Mouse (Mus musculus) thymus, adult 18-20 months (tissue): ENCODE data around the gene Cat.
A peak's percentile ranks its signal among the peaks of the same experiment; 100 is the strongest.

Experiments used
- DNase-seq, 2 experiments: peaks; one replicate each; pipeline ENCODE4 v3.0.0; 2022; ENCODE audit warnings: mixed read lengths in 2 of 2

Gene Cat

DNA sequence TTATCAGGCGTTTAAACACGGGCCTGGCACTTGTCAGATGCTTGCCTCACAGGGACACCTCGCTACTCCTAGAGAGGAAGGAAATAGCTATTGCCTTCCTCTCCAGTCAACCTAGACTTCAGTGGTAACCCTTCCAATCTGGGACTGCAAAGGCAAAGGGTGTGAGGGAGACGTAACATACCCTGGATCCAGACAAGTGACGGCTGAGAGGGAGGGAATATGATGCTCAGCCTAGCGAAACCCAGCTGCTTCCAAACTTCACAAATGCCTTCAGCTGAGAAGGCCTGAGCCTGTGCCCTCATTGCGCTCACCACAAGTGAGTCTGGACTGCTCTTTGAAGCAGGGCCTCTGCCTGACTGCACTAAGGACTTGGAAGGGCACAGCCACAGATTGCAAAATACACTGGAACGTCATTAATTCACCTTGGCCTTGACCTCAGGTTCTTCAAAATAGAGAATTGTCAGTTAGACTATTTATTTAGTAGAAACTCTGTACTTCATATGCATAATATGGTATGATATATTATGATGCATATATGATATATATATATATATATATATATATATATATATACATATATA, 52.2 kb downstream of the Cat start:
- no peak for DNase-seq

DNA sequence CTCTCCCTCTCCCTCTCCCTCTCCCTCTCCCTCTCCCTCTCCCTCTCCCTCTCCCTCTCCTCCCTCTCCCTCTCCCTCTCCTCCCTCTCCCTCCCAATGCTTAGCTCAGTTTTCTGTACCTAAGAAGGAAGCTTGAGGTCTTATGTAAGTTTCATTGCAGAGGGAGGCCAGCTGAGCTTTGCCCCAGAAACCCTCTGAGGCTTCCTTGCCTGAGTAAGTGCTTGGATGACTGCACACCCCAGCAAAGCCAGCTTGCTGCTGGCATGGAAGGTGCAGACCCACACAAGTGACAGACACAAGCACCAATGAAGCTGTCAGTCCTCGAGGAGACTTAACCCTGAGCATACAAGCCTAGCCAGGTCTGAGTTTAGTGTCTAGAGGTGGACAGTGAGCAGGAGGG, 54.2 kb downstream of the Cat start:
- DNase-seq: no peak

DNA sequence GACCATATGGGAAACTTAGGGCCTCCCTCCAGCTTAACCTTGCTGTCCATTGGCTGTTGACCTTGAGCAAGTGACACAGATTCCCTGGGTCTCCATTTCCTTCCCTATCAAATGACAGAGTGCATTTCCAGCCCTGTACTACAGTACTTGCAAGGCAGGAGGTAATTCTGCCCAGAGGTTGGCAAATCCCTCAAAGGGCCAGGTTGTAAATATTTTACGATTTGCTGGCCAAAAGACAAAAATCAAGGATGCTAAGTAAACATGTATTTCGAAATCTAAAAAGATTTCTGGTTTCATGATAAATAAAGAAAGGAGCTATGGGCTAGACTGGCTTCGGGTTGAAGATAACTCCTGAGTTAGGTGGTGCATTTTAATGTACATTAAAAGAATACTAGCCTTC, 56.6 kb downstream of the Cat start:
- DNase-seq: no peak

DNA sequence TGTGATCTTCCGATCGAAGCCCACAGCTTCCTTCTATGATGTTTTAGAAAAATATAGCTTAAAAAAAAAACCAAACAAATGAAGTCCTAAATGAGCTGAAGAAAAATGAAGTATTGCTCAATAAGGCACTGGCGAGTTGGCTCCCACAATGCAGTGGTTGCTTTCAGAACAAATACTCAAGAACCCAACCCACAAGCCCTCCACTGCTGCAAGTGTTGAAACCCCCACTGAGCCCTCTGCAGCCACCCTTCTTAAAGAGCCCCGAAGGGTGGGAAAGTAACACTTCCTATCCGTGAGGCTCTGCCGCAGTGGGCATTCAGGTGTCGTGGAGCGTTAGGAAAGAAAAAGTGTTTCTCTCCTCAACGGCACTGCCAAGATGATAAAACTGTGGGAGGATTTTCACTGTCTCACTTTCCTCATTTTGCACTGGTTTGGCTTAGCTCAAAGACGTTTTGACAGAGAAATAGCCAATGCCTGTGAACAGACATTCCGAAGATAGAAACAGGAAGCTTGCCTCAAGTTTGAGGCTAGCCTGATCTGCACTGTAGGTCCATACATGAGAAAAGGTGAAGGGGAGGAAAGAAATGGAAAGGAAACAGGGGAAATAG, 59.4 kb downstream of the Cat start:
- DNase-seq: no peak

DNA sequence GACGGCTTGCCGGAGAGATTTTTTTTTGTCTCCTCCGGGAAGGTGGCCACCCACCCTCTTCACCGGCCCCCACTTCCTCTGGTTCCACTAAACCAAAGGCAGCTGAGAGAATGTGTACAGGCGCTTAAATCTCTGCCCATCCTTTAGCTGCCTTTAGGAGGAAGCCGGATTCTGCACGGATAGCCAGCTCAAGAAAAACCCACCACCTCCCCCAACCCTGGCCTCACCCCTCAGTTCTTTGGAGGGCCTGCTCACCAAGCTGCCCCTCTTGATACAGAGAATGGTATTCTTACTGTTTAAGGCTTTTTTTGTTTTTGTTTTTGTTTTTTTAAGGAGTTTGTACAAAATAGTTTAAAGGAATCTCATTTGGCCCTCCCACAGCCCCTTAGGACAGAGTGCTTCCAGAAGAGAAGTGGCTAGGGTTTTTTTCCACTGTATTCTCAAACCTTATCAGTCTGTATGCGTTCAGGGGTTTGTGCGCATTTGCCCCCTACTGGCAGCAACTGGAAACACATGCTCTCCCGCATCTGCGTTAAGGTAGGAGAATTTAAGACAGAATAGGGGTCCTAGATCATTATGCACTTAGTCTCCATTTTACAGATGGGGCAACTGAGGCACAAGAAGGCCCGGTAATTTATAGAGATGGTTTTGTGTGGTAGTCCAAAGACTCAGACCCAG, 60.5 kb downstream of the Cat start:
- DNase-seq: peak in 1 of 2 experiments; percentile 12

DNA sequence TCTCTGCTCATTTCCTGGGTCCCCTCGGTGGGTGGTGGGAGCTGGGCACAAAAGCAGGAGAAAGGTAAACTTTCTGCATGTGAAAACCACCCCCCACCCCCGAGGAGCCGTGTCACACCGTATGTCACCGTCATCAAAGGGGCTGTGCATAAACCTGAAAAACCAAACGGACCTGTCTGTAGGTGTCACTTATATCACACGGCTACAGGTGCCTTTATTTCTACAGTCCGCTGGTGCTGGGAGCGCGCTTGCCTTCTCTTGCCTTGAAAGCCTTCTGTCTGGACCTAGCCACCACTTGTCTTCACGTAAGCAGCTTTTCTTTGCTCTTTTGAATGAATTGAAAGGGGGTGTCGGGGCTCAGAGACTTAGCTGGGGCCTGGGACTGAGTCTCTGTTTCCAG, 61.1 kb downstream of the Cat start:
- DNase-seq: no peak

DNA sequence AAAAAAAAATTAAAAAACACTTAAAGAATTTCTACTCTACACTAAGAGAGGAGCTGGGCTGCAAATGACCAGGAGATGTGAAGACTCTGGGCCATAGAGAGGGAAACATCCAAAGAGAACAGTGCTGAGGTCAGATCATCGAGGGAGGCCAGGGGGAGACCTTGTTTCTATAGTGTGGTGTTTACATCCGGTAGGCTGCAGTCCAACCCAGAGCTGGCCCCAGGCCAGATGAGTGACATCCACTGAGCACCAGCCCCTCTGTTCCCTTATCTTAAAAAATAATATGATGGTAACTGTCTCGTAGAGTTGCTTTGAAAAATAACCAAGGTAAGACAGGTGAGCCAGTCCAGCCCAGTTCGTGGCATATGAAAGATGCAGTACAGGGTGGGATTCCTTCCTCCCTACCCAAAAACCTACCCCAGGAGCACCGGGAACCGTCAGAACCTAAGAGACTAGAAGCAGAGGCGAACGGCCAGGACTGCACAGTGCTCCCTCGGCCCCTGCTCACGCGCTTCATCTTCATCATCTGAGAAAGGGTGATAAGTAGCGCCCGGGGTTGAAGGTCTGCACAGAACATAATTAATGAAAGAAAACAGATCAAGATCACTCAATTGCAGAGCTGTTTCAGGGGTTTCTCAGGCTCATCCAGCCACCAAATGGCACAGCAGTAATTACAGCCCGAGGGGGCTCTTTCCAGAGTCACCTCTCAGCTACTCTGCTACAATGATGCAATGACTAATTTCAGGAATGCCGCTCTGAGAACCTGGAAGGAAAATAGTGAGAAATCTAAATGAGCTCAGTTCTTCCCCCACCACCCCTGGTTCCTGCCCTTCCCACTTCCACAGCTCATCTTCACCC, 64.1 kb downstream of the Cat start:
- no peak for DNase-seq

DNA sequence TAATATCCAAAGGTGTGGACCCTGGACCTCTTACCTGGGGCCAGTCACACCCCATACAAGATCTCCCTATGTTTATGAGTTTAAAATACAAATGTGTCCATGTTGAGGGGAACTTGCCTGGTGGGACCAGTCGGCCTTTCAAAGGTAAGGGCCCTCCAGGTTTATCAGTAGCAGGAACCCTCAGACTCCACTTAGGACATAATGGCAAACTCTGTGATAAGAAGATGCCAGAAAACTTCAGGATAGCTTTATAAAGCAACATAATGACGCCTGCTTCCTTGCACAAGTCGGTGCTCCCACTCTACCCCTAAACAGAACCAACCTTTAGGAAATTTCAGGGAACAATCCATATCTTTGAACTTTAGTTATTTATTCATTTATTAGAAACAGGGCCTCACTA, 69.2 kb downstream of the Cat start:
- DNase-seq: no peak

DNA sequence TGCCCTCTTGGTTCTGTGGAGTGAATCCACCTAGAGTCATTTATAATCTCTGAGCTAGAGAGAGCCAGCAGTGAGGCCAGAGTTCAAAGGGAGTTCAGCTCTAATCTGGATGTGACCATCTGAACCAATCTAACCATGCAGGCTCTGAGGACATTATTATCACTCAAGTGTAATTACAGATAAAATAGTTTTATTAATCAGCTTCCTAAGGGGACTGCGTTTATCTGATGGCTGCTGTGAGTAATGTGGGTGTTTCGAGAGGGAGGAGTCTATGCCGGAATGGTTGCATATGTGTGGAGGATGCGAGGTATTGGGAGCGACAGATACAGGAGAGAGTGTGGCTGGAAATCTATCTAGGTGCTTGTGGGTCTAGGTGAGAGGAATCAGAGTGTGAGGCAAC, 71.6 kb downstream of the Cat start:
- no peak for DNase-seq

DNA sequence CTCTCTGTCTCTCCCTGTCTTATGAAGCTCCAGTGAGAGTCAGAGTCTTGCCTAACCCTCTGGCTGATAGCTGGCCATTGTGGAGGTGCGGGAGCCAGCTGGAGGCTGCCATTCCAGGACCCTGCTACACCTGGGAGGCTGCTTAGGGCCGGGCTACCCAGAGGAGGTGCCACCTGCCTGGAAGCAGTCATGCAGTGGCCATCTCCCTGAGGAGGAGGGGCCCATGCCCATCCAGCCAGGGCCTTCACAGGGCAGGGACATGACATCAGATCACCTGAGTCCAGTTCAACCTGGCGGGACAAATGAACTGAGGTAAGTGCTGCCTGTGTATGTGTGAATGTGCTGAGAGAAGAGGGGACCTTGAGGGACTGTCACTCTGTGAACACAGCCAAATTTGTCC, 73.1 kb downstream of the Cat start:
- DNase-seq: no peak

DNA sequence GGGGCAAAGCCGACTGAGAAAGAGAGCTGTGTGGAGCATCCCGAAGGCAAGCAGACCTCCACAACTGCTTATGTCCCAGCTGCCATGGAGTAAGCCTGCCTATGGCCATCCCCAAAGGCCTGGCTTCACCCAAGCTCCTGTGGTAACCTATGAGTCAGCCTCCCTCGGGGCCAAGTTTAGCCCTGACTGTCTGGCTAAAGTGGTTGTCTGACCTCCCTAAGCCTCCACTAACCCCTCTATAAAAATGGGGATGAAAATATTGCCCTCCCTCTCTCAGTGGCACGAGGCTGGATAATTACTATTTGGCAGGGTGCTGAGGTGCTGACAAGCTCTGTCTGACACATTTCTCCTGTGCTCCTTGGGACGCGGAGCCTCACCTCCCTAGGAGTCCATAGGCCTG, 73.6 kb downstream of the Cat start, which contains the start of gene Elf5:
Gene Elf5 (plus strand): TSS at position 341 of the 400 bp plus-strand sequence.
- DNase-seq: no peak

DNA sequence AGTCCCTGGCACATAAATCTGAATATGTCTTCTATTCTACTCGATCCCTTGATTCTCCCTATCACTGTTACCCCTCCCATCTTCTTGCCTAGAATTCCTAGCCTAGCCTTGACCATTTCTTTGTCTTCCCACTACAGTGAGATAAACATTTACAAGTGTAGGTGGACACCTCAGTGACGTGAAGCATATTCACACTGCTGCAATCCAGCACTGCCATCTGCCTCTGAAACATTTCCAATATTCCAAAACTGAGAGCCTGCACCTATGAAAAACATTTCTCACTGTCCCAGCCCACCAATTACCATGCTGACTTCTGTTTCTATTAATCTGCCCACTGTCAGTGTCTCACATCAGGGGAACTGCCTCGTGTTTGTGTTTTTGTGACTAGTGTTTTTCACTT, 78.7 kb downstream of the Cat start:
- DNase-seq: no peak
